Mouse (Mus musculus) NIH3T3 (cell line): ENCODE measurements around the gene Ufsp1.
A peak's percentile ranks its signal among the peaks of the same experiment; 100 is the strongest.
"Not testable (repeated sequence)": the region's sequence is repeated elsewhere in the genome, so short reads cannot be mapped to it uniquely, and the experiment has no call there.

ENCODE experiments used
- DNase-seq: peaks from one replicate; pipeline ENCODE4 v3.0.0-alpha.2; 2012; ENCODE audit warnings: low read depth

Gene Ufsp1

DNA sequence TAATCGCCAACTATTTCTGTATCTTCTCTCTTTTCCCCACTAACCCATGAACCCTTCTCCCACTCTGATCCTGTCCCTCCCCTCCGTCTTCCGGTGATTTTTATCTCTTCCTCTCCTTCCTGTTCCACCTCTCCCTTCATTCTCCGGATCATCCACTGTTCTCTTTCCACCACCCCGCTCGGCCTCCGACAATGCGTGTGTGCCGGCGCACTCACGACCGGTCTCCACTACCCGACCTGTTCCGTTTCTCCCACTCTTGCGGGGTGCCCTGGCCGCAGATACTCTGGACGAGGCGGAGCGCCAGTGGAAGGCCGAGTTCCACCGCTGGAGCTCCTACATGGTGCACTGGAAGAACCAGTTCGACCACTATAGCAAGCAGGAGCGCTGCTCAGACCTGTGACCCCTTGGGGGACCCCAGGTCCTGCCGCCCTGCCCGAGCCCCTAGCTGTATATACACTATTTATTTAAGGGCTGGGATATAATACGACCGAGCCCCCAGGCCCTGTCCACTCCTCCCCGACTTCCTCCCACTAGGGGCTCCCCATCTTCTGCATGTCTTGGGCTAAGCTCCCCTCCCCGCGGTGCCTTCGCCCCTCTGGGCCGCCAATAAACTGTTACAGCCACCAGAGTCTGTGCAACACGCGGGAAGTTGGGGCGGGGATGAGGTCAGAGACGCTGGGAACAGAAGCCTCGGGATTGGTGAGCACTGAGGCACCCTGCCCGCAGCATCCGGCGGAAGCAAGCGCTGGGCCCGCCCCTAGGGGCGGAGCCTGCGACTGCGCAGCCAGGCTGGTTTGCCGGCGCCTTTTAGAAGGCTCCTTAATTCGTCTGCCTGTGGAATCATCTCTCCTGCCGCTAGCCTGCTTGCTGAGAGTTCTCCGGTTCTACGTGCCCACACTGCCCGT, at the start of gene Ufsp1:
Gene Ufsp1, plus strand, starts transcription at position 791 of the 905 bp plus-strand sequence.
- DNase-seq: peak; percentile 96

DNA sequence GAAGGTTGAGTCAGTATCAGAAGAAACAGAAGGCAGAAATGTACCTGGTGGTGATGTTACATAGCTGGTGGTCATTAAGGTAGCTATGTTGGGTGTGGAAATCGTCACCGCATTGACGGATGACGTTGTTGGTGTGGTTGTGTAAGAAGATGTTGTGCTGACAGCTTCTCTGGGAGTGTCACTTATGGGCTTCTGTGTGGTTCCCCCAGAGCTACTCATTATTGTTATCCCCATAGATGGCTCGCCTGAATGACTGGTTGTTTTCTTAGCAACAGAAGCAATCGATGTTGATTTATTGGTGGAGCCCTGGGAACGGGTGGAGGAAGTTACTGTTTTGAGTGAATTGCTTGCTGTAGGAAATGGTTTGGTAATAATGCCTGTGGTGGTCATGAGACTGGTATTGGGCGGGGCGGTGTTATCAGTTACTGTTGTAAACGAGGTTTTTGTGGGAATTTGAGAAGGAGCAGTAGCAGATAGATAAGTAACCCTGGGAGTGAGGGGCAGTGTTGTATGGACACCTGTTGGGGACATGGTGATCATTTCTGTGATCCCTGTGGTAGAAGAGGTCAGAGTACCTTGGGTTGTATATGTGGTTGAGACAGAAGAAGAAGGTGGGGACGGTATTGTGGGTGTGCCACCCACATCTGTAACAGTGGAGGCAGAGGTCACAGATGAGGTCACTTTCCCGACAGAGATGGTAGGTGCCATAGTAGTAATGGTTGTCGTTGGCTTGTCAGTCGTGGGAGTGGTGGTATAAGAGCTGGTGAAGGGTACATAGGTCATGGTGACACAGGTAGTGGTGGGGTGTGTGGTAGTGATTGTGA, 30.3 kb upstream of the Ufsp1 start:
- DNase-seq: no peak

- DNase-seq: no peak
Observed at GRCm38 (mm10) chr5:137264787-137265186, 29.6 kb upstream of the Ufsp1 start.

- no peak for DNase-seq
Observed at GRCm38 (mm10) chr5:137268131-137268910, 26.1 kb upstream of the Ufsp1 start.

- peak; percentile 39 for DNase-seq
Observed at GRCm38 (mm10) chr5:137277360-137278342, 16.8 kb upstream of the Ufsp1 start.

DNA sequence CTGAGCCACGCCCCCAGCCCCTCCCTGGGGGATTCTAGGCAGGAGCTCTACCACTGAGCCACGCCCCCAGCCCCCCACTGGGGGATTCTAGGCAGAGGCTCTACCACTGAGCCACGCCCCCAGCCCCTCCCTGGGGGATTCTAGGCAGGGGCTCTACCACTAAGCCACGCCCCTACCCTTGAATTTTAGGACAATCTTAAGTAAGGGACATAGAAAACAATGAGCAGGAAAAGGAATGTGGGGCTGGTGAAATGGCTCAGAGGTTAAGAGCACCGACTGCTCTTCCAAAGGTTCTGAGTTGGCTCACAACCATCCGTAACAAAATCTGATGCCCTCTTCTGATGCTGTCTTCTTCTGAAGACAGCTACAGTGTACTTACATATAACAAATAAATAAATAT, 10.0 kb upstream of the Ufsp1 start:
- not testable (repeated sequence) for DNase-seq

DNA sequence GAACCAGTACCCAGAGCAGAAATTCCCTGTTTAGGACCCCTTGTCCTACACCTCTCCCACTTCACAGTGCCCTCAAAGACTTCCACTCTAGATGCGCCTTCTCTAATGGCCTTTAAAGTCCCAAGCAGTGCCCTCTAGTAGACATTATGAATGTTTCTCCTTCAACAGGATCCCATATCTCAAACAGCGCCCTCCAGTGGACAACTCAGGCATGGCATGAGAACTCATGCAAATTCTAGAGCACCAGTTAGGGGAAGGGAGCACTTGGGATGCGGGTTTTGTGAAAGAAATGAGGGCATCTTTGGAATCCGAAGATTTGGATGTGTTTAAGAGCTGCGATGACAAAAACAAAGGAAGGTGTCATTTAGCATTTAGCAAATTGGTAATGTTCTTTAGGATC, 9.4 kb upstream of the Ufsp1 start:
- peak; percentile 67 for DNase-seq

DNA sequence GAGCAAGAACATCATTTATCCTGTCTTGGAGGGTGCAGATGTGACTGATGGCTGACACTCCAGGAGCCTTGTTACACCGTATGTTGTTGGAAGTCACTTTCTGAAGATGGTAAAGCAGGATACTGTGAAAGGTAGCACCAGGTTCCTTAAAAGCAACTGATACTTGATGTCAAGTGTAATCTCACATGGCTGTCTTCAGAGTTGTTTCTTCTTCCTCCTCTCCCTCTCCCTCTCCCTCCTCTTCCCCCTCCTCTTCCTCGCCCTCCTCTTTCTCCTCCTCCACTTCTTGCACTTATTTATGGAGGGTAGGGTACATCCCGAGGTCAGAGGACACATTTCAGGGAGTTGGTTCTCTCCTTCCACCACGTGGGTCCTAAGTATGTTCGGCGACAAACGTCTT, 8.4 kb upstream of the Ufsp1 start:
- no peak for DNase-seq

DNA sequence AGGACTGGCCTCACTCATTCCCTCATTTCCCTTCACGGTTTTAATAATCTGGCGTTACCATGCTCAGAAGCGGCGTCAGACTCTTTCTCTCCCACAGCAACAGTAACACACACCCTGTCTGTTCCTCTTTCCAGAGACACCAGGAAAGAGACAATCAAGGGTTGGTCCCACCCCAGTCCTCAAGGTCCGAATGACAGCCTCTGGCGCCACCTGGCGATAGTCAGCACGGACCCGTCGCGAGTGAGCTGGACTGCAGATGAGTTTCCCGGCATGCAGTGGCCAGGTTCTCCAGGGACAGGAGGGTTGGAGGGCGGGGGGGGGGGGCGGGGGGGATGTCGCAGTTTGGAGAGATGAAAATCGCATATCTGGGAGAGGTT, 7.8 kb upstream of the Ufsp1 start:
- peak; percentile 95 for DNase-seq

DNA sequence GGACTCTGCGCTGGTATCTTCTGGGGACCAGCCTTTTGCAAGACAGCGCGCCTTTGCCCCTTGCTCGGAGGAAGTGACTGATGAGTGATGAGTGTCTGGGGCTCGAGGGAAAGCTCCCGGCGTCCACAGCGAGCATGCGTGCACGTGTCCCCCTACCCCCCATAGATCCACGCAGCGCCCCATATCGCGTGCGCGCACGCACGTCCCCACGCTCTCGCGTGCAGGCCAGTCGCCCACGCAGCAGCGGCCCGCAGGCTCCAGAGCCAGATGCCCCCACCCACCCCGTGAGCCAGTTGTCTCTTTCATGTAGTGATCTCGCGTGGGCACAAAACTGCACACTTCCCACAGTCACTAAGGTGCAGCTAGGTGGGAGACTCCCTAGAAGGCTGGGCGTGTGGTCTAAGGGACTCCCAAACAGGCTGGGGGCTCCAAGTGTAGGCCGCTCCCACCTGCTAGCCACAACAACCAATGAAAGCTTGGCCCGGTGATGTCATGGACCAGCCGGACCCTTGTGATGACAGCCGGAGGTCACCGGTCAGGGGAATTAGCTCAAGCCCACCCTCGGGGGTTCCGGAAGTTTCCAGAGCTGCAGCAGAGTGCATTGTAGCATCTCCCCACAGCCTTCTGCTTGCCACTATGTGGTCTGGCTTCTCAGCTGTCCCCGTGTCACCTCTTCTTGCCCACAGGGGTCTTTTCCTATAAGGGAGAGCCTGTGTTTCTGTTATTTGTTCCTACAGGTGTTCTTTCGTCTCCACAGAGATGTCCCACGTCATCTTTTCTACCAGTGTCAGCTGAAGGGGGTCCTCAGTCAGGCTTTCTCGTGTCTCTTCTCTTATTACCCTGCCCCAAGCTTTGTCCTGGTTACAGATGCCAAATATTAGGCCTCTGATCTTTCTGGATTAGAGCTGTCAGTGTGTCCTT, 7.1 kb upstream of the Ufsp1 start, which contains the start of gene Ache:
Gene Ache, plus strand, starts transcription at position 488 of the 921 bp plus-strand sequence.
- peak; percentile 50 for DNase-seq

- DNase-seq: no peak
Observed at GRCm38 (mm10) chr5:137287953-137288743, 6.3 kb upstream of the Ufsp1 start.

DNA sequence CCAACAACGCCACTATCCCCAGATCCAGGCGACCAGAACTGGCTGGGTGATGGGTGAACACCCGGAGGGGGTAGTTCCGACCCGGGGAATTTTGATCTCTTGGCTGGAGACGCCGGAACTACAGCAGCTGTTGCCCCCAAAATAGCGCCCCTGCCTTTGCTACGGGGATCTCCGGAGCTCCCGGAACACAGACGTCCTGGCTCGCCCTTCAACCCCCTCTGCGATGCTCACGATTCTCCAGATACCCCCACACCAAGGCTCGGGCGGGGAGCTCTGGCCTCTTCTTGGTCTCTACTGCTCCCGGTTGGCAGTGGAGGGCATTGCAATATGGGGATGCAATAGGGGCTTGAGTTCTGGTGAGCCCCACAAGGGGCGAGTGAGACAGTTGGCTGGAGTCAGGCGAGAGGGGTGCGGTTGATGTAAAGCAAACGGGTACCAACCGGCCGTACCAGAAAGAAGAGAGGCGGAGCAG, 5.4 kb upstream of the Ufsp1 start:
- DNase-seq: peak; percentile 57

DNA sequence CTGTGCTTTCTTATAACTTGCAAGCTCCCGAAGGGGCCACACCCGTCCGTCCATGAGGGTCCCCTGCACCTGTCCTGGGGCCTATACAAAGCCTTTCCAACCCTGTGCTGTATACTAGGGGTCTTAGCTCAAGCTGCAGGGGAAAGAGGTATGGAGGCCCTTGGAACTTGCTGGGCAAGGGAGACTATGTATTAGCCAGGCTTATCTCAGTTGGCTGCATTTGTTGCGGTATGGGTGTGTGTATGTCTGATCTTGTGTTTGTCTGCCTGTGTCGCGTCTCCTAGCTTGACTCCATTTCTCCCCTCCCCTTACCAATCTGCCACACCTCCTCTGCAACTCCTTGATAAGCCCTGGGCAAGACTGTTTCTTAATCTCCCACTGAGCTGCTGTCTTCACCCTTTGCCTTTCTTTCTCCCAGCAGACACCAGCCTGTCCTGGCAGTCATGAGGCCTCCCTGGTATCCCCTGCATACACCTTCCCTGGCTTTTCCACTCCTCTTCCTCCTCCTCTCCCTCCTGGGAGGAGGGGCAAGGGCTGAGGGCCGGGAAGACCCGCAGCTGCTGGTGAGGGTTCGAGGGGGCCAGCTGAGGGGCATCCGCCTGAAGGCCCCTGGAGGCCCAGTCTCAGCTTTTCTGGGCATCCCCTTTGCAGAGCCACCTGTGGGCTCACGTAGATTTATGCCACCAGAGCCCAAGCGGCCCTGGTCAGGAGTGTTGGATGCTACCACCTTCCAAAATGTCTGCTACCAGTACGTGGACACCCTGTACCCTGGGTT, 4.7 kb upstream of the Ufsp1 start:
- DNase-seq: no peak

DNA sequence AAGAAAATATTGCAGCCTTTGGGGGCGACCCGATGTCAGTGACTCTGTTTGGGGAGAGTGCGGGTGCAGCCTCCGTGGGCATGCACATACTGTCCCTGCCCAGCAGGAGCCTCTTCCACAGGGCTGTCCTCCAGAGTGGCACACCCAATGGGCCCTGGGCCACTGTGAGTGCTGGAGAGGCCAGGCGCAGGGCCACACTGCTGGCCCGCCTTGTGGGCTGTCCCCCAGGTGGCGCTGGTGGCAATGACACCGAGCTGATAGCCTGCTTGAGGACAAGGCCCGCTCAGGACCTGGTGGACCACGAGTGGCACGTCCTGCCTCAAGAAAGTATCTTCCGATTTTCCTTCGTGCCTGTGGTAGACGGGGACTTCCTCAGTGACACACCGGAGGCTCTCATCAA, 3.8 kb upstream of the Ufsp1 start:
- no peak for DNase-seq

DNA sequence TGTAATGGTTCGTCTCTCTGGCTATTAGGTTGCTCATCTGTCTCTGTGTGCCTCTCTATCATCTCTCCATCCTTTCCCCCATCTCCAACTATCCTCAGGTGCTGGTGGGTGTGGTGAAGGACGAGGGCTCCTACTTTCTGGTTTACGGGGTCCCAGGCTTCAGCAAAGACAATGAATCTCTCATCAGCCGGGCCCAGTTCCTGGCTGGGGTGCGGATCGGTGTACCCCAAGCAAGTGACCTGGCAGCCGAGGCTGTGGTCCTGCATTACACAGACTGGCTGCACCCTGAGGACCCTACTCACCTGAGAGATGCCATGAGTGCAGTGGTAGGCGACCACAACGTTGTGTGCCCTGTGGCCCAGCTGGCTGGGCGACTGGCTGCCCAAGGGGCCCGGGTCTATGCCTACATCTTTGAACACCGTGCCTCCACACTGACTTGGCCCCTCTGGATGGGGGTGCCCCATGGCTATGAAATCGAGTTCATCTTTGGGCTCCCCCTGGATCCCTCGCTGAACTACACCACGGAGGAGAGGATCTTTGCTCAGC, 3.0 kb upstream of the Ufsp1 start:
- DNase-seq: no peak

DNA sequence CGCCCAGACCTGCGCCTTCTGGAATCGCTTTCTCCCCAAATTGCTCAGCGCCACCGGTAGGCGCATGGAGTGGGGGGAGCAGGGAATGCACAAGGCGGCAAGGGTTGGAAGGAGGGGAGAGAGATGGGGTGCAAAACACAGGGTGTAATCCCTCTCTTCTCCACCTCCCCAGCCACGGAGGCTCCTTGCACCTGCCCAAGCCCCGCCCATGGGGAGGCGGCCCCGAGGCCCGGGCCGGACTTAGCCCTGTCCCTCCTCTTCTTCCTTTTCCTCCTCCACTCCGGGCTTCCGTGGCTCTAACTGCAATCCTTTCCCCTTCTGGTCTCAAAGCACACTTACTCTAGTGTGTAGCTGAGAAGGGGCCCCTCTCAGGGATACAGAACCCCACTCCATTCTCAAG, 1.1 kb upstream of the Ufsp1 start:
- peak; percentile 73 for DNase-seq

DNA sequence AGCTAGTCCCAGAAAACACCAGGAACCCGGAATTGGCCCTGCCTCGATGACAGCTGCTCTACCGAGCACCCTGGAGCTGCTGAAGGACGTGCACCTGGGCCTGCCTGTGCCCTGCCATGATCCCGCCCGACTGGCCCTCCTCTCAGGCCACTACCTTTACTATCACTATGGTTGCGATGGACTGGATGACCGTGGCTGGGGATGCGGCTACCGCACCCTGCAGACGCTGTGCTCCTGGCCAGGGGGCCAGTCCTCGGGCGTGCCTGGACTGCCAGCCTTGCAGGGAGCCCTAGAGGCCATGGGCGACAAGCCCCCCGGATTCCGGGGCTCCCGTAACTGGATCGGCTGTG, 290 bp downstream of the Ufsp1 start:
- DNase-seq: no peak

- DNase-seq: no peak
Observed at GRCm38 (mm10) chr5:137295296-137295695, 867 bp downstream of the Ufsp1 start.
